Mouse (Mus musculus) retina, postnatal 1 day (tissue): ENCODE data around the gene Slc4a10.

Experiments used
- DNase-seq: peaks from one replicate; pipeline ENCODE4 v3.0.0-alpha.2; 2012

The Slc4a10 gene

DNA sequence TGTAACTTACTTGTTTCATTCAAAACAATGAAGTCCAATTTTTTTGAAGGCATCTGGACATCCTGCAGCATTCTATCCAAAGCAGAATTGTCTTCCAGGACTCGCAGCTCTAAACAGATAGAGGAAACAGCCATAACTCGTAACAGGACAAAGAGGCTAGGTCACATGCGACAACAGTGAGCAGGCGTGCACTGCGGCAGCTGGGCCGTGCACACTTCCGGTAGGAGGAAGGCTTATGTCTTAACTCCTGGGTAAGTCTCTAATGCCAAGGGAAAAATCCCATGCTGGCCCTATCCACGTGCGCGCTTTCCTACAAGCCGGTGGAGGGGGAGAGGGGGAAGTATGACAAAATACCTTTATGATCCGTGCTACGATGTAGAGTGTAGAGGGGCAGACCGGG is 310.3 kb downstream of the Slc4a10 start:
- peak; percentile 16 for DNase-seq

DNA sequence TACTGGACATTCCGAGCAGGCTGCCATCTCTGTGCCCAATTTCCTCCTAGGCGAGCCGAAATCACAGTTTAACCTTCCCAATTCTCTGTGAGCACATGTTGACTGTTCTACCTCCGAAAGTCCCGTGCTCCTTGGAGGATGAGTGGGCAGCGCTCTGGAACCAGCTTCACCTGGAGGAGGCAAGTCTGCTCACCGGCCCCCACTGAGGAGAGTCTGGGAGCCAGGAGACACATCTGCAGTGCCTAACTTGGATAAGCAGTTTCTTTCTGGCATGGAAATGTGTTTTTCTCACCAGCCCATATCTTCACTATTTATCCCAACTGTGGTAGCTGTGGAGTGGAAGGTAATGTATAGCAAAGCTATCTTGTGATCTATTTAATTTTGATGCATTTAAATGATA is 311.0 kb downstream of the Slc4a10 start:
- DNase-seq: no peak

- no peak for DNase-seq
These were observed 314.6 kb downstream of the Slc4a10 start for GRCm38 (mm10) chr2:62360872-62361271.

DNA sequence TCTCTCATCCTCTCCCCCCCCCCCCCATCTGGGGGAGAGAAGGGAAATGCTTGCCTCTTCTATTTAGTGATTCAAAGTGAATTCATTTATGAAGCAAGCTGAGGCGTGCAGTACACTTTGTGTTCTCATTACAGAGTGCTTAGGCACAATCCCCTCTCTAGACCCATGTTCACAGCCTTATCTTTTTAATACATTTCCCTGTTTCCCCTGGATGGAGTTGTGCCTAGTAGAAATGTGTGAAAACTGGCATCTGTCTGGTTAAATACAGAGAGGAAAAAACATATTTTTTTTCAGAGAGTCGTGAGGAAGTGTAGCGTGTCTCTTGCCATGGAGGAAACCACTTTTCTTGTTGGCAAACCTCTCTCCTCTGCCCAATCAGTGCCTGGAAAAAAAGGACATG is 315.3 kb downstream of the Slc4a10 start:
- DNase-seq: no peak

GRCm38 (mm10) chr2:62362211-62362610 is 315.9 kb downstream of the Slc4a10 start:
- no peak for DNase-seq

- DNase-seq: no peak
These were observed 317.3 kb downstream of the Slc4a10 start for GRCm38 (mm10) chr2:62363606-62364005.

- no peak for DNase-seq
These were observed 322.2 kb downstream of the Slc4a10 start for GRCm38 (mm10) chr2:62368349-62369053.

GRCm38 (mm10) chr2:62370048-62370447 is 323.8 kb downstream of the Slc4a10 start:
- no peak for DNase-seq

GRCm38 (mm10) chr2:62373692-62374091 is 327.4 kb downstream of the Slc4a10 start:
- no peak for DNase-seq
